Mouse (Mus musculus) liver, adult 2 months (tissue): ENCODE data around the gene Gm14226.

ENCODE experiments used
- CTCF ChIP-seq: fragments of 200-500 bp; IDR thresholded peaks from 2 replicates; pipeline ENCODE4 v1.5.1; 2011; ENCODE audit warnings: low read depth, low read length, control low read depth
- POLR2A ChIP-seq: fragments of 200-500 bp; IDR thresholded peaks from 2 replicates; pipeline ENCODE4 v1.6.1; 2011; ENCODE audit warnings: low read length, control low read depth; ENCODE audit not compliant: insufficient read depth; ENCODE audit errors: extremely low read depth

DNA sequence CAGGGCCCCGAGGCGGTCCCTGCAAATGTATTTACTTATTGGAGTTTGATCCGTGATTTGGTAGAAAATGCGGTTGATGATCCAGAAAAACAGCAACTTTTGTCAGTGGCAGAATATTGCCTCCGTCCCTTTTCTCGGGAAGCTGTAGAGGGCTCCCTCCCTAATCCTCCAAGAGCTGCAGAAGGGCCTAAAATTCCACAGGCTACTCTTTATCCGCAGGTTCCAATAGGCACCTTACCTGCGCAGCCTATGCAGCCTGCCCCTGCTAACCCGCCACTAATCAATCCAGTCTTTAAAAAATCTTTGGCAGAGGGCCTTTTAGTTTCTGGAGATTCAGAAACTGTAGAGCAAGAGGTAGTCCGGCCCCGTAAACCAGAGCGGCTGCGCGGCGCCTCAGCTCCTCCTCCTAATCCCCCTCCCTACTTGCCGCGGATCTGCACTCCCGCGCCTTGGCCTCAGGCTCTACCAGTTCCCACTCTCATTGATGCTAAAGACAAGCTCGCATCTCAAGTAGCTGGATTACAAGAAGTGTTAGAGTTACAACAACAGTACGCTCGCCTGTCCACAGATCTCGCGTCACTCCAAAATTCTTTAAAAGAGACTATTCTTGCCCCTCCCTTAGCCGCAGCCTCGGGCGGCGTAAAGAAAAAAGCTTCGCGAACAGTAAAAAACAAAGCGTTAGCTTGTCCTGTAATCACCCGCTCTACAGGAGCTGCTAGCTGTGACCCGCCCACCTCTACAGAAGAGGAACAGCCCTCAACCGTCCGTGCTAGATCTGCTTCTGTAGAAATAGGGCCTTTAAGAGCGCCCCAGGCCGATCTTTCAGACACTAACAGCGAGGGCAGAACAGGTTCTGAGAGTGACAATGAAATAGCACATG, 936 bp downstream of the Gm14226 start:
- TF ChIP-seq CTCF = no peak
- TF ChIP-seq POLR2A = no peak
